Mouse (Mus musculus) midbrain, embryonic 16.5 days (tissue): ENCODE data around the gene Cyp2c38. TPM values are rescaled to one million over a fixed set of nuclear protein-coding genes. Genes with fewer than 3 reads are reported as not detected.
"Not testable (repeated sequence)": the region's sequence is repeated elsewhere in the genome, so short reads cannot be mapped to it uniquely, and the experiment has no call there.

Source experiments
- ATAC-seq: fragments of 200-750 bp; cut with Nextera tagmentation; 2 replicates; pipeline ENCODE4 v1.8.0; 2017; ENCODE audit warnings: moderate TSS enrichment
- H3K27ac ChIP-seq: fragments of 300-500 bp; sonication (generic); 2 replicates; pipeline ENCODE4 v1.5.1; 2014; ENCODE audit warnings: mild to moderate bottlenecking, low read length, mixed read lengths
- H3K27me3 ChIP-seq: fragments of 300-500 bp; sonication (generic); 2 replicates; pipeline ENCODE4 v1.6.1; 2014; ENCODE audit warnings: low read depth, low read length, mixed read lengths; ENCODE audit not compliant: control insufficient read depth, insufficient read depth
- H3K36me3 ChIP-seq: fragments of 300-500 bp; sonication (generic); 2 replicates; pipeline ENCODE4 v1.6.1; 2014; ENCODE audit warnings: mild to moderate bottlenecking, low read length, moderate library complexity, mixed read lengths; ENCODE audit not compliant: control insufficient read depth, insufficient read depth
- H3K4me1 ChIP-seq: fragments of 300-500 bp; sonication (generic); 2 replicates; pipeline ENCODE4 v1.6.1; 2014; ENCODE audit warnings: mild to moderate bottlenecking, low read length, mixed read lengths; ENCODE audit not compliant: control insufficient read depth, insufficient read depth
- H3K4me2 ChIP-seq: fragments of 300-500 bp; sonication (generic); 2 replicates; pipeline ENCODE4 v1.6.1; 2014; ENCODE audit warnings: mild to moderate bottlenecking, low read length, mixed read lengths
- H3K4me3 ChIP-seq: fragments of 300-500 bp; sonication (generic); 2 replicates; pipeline ENCODE4 v1.5.1; 2014; ENCODE audit warnings: low read depth, mild to moderate bottlenecking, low read length, moderate library complexity, mixed read lengths
- H3K9ac ChIP-seq: fragments of 300-500 bp; sonication (generic); 2 replicates; pipeline ENCODE4 v1.6.1; 2014; ENCODE audit warnings: low read depth, low read length, mixed read lengths
- H3K9me3 ChIP-seq: fragments of 300-500 bp; sonication (generic); replicated peaks from 2 replicates; pipeline ENCODE4 v1.6.1; 2014; ENCODE audit warnings: mild to moderate bottlenecking, low read length, mixed read lengths; ENCODE audit not compliant: control insufficient read depth, poor library complexity, severe bottlenecking
- WGBS: fragments of 180-500 bp; shearing (Covaris S2); extraction: QIAGEN DNeasy Blood & Tissue Kit; methylation state at CpG from one replicate; pipeline ENCODE4 v1.1.7; 2014; 5-methylcytosine and 5-hydroxymethylcytosine counted together
- polyA plus RNA-seq: library from polyadenylated mRNA; unstranded; fragments of >200 nt; fragmentation: Nextera tagmentation; extraction: Ambion mirVana; gene quantifications from 2 replicates; pipeline ENCODE4 v1.2.1, GENCODE M21; 2015

Gene Cyp2c38
- not detected in 2 replicates for polyA plus RNA-seq

DNA sequence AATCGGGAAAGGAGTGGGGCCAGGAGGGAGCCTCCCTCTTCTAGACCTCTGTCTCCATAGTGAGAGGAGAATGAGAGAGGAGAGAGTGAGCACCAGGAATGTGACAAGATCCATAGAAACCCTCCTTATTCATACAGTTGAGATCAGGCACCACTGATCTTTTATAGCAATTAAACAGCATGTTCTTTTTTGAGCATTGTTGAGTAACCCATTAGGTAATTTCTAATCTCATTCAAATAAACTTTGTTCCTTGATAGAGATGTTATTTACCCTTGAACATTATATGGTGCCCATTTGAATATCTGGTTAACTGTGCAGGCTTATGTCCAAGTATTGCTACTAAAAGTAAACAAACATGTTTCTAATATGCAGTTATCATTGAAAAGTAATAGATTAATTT lies at the start of gene Cyp2c38:
TSS of gene Cyp2c38 (minus strand) at position 135 of the 400 bp plus-strand sequence.
- Histone ChIP-seq H3K4me1 (no peaks in the 10 kb centered on the region), H3K4me3 (no peak within 1 kb of the TSS), H3K9me3 (no peaks in the 10 kb centered on the region; the same call in 1 of the 2 replicates), H3K27me3 (no peaks in the 10 kb centered on the region), H3K9ac (no peak within 1 kb of the TSS), H3K27ac (no peak within 1 kb of the TSS), H3K36me3 (no peaks in the 10 kb centered on the region), H3K4me2 (no peak within 1 kb of the TSS)
- ATAC-seq, result no peak
- WGBS, result 83% methylated on average over 1 of the region's 1 CpGs

DNA sequence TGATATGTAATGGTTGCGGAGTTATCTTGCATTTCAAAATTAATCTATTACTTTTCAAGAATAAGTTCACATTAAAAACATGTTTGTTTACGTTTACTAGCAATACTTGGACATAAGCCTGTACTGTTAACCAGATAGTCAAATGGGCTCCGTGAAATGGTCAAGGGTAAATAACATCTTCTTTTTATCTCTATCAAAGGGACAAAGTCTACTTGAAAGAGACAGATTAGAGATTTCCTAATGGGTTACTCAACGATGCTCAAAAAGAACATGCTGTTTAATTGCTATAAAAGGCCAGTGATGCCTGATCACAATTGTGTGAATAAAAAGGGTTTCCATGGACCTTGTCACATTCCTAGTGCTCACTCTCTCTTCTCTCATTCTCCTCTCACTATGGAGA lies 47.7 kb upstream of the Cyp2c38 start, which contains the start of gene Cyp2c39:
TSS of gene Cyp2c39 (plus strand) at position 329 of the 400 bp plus-strand sequence.
- WGBS, result 82% methylated on average over 4 of the region's 4 CpGs
- H3K36me3 ChIP-seq, result no peaks in the 10 kb centered on the region
- ATAC-seq, result no peak
- no peaks in the 10 kb centered on the region for H3K27me3 ChIP-seq
- H3K27ac ChIP-seq, result no peak within 1 kb of the TSS
- no peaks in the 10 kb centered on the region for H3K4me1 ChIP-seq
- H3K9me3 ChIP-seq, result peaks cover 2% of the 10 kb centered on the region; the same call in 1 of the 2 replicates
- no peak within 1 kb of the TSS for H3K9ac ChIP-seq
- no peak within 1 kb of the TSS for H3K4me3 ChIP-seq
- H3K4me2 ChIP-seq, result no peak within 1 kb of the TSS

DNA sequence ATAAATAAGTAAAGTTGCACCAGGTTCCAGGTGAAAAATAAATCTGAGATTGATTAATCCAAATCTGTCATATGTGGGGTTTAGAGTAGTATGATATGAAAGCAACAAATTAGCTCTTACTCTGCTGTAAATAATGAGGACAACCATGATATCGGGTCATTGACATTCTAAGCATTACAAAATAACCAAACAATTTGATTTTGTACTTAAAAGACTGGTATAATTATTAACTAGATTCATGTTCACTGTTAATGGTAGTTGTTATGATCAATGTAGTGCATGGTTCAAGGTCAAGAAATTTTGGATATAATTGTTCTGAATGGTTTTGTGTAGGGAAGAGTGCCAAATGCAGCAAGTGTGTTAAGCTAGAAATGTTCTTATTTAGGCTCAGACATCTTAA lies 46.7 kb upstream of the Cyp2c38 start:
- no peaks in the 10 kb centered on the region for H3K36me3 ChIP-seq
- H3K4me2 ChIP-seq, result no peak overlapping the region
- no peak overlapping the region for H3K27ac ChIP-seq
- 77% methylated on average over 1 of the region's 1 CpGs for WGBS
- no peaks in the 10 kb centered on the region for H3K27me3 ChIP-seq
- peaks cover 2% of the 10 kb centered on the region; the same call in 1 of the 2 replicates for H3K9me3 ChIP-seq
- H3K4me1 ChIP-seq, result no peaks in the 10 kb centered on the region
- H3K9ac ChIP-seq, result no peak overlapping the region
- no peak overlapping the region for H3K4me3 ChIP-seq
- no peak for ATAC-seq

DNA sequence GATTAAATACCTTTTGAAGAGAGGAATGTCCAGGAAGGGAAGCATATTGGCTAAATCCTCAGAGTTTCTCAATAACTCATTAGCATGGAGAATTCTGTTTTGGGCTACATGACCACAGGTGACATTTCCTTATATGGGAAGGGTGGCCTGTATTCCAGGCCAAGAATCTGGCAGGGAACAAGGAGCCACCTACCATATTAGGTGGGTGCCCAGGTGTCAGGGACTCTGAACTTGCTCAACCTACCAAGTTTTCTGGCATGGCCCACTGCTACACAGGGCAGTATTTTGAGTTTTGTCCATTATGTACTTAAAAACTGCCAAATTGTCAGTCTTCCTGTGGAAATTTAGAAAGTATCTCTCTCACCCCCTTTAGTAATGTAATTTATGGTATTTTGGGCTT lies 43.5 kb upstream of the Cyp2c38 start:
- no peak overlapping the region for H3K9ac ChIP-seq
- no peaks in the 10 kb centered on the region for H3K36me3 ChIP-seq
- H3K4me3 ChIP-seq, result no peak overlapping the region
- no peaks in the 10 kb centered on the region for H3K4me1 ChIP-seq
- H3K27me3 ChIP-seq, result no peaks in the 10 kb centered on the region
- no peak overlapping the region for H3K27ac ChIP-seq
- no peak for ATAC-seq
- H3K4me2 ChIP-seq, result no peak overlapping the region
- 0 out of 2 replicates have a peak, but pooled peaks cover 2% of the 10 kb centered on the region for H3K9me3 ChIP-seq

DNA sequence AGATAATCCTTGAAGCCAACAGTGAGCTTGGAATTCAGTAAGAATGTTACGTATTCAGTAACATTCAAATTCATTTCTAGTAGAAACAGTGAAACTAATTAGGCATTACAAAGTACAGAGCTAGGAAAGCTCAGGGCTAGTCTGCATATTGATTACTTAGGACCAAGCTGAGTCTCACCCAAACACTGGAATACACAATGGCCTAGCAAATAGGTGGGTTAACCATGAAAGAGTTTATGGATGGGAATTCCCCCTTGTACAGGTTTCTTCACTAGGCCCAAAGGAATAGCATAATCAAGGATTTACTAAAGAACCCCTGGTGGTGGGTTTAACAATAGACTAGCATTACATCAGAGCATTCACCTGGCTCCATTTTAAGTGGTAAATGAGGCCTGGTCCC lies 21.1 kb upstream of the Cyp2c38 start:
- not testable (repeated sequence) for ATAC-seq, H3K4me2 ChIP-seq, H3K27ac ChIP-seq, H3K27me3 ChIP-seq, H3K4me1 ChIP-seq, H3K36me3 ChIP-seq, H3K9ac ChIP-seq, H3K4me3 ChIP-seq
- peaks cover 11% of the 10 kb centered on the region for H3K9me3 ChIP-seq
- 98% methylated on average over 1 of the region's 1 CpGs for WGBS

DNA sequence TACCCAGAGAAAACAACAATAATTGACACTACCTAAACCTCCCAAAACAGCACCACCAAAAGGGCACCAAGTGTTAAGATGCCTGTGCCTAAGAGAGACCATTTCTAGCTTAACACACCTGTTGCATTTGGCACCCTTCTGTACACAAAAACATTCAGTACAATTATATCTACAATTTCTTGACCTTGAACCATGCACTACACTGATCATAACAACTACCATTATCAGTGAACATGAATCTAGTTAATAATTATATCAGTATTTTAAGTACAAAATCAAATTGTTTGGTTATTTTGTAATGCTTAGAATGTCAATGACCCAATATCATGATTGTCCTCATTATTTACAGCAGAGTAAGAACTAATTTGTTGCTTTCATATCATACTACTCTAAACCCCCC lies 1.0 kb upstream of the Cyp2c38 start:
- H3K4me2 ChIP-seq, result no peak overlapping the region
- no peaks in the 10 kb centered on the region for H3K36me3 ChIP-seq
- H3K4me1 ChIP-seq, result no peaks in the 10 kb centered on the region
- no peak for ATAC-seq
- no peak overlapping the region for H3K27ac ChIP-seq
- no peaks in the 10 kb centered on the region for H3K27me3 ChIP-seq
- H3K4me3 ChIP-seq, result no peak overlapping the region
- no peak overlapping the region for H3K9ac ChIP-seq
- H3K9me3 ChIP-seq, result no peaks in the 10 kb centered on the region

Other genes starting within 250 kb of the Cyp2c38 start
- not detected in 2 replicates for gene Cyp2c29, start 193.7 kb downstream of the Cyp2c38 start, polyA plus RNA-seq
- gene Cyp2c39, start 47.8 kb upstream of the Cyp2c38 start, polyA plus RNA-seq, result not detected in 2 replicates
- gene Cyp2c67, start 186.0 kb upstream of the Cyp2c38 start, polyA plus RNA-seq, result not detected in 2 replicates